Mouse (Mus musculus) urinary bladder, adult 18-20 months (tissue): ENCODE measurements around the gene Hoxa3.

ENCODE experiments used
- DNase-seq, 2 experiments: peaks; one replicate each; pipeline ENCODE4 v3.0.0; 2022; ENCODE audit warnings: low spot score in 2 of 2, mixed read lengths in 2 of 2

Hoxa3 gene

GRCm38 (mm10) chr6:52185222-52185621 is 27.9 kb downstream of the Hoxa3 start:
- DNase-seq = no peak

GRCm38 (mm10) chr6:52184668-52185067 is 28.5 kb downstream of the Hoxa3 start:
- no peak for DNase-seq

- DNase-seq = no peak
These were observed 29.6 kb downstream of the Hoxa3 start for GRCm38 (mm10) chr6:52183311-52184080.

GRCm38 (mm10) chr6:52182793-52183192 is 30.3 kb downstream of the Hoxa3 start:
- no peak for DNase-seq

GRCm38 (mm10) chr6:52182030-52182429 is 31.1 kb downstream of the Hoxa3 start:
- DNase-seq = no peak

- DNase-seq = no peak
These were observed 32.4 kb downstream of the Hoxa3 start for GRCm38 (mm10) chr6:52180726-52181125.

- DNase-seq = no peak
These were observed 32.9 kb downstream of the Hoxa3 start for GRCm38 (mm10) chr6:52180213-52180710.

GRCm38 (mm10) chr6:52179690-52180089 is 33.4 kb downstream of the Hoxa3 start:
- DNase-seq = no peak

- DNase-seq = no peak
These were observed 34.0 kb downstream of the Hoxa3 start for GRCm38 (mm10) chr6:52178918-52179665.

- no peak for DNase-seq
These were observed 35.3 kb downstream of the Hoxa3 start for GRCm38 (mm10) chr6:52177806-52178205.

GRCm38 (mm10) chr6:52177061-52177735 is 35.9 kb downstream of the Hoxa3 start, which contains the start of gene 5730596B20Rik:
Gene 5730596B20Rik, plus strand, starts transcription at chr6:52177498.
- no peak for DNase-seq

- DNase-seq = no peak
These were observed 36.7 kb downstream of the Hoxa3 start for GRCm38 (mm10) chr6:52176391-52176790.

- no peak for DNase-seq
These were observed 37.3 kb downstream of the Hoxa3 start for GRCm38 (mm10) chr6:52175864-52176263.

- no peak for DNase-seq
These were observed 38.0 kb downstream of the Hoxa3 start for GRCm38 (mm10) chr6:52174968-52175751.

GRCm38 (mm10) chr6:52173648-52174047 is 39.5 kb downstream of the Hoxa3 start:
- DNase-seq = no peak

GRCm38 (mm10) chr6:52172501-52172900 is 40.6 kb downstream of the Hoxa3 start:
- DNase-seq = peak; percentile 52 to 57

- no peak for DNase-seq
These were observed 41.2 kb downstream of the Hoxa3 start for GRCm38 (mm10) chr6:52171938-52172337.

GRCm38 (mm10) chr6:52171331-52171730 is 41.8 kb downstream of the Hoxa3 start:
- no peak for DNase-seq

- no peak for DNase-seq
These were observed 42.3 kb downstream of the Hoxa3 start for GRCm38 (mm10) chr6:52170898-52171223.

- DNase-seq = no peak
These were observed 42.8 kb downstream of the Hoxa3 start for GRCm38 (mm10) chr6:52170166-52170897.
